Mouse (Mus musculus) liver, embryonic 18 days (tissue): ENCODE results near the gene Acvr2a. TPM values are rescaled to one million over a fixed set of nuclear protein-coding genes. Genes with fewer than 3 reads are reported as not detected.

Source experiments
- polyA plus RNA-seq: library from polyadenylated mRNA; depleted of rRNA; stranded (reverse); fragments of >200 nt; gene quantifications from 2 replicates; pipeline ENCODE4 v1.2.3, GENCODE M21; 2012; rRNA removed

The Acvr2a gene
- polyA plus RNA-seq = 2.7 and 3.3 TPM in 2 replicates

GRCm38 (mm10) chr2:48813371-48814222 is at the start of gene Acvr2a:
Gene Acvr2a, plus strand, starts transcription at chr2:48814109.

GRCm38 (mm10) chr2:48948841-48949584 is 135.1 kb downstream of the Acvr2a start, which contains the start of gene Mbd5:
Gene Mbd5, plus strand, starts transcription at chr2:48949508.

GRCm38 (mm10) chr2:48950252-48950315 is 136.2 kb downstream of the Acvr2a start, which contains the start of gene Orc4:
Gene Orc4, minus strand, starts transcription at chr2:48950277.

Other genes starting within 250 kb of the Acvr2a start
- gene Mbd5, start 135.4 kb downstream of the Acvr2a start, polyA plus RNA-seq = 2.3 and 2.8 TPM in 2 replicates
- 17.7 and 17.8 TPM in 2 replicates for gene Orc4, start 136.2 kb downstream of the Acvr2a start, polyA plus RNA-seq